Mouse (Mus musculus): ENCODE data around the gene Cadps2. TPM values are rescaled to one million over a fixed set of nuclear protein-coding genes. Genes with fewer than 3 reads are reported as not detected.

Cadps2 gene
- total and polyA plus RNA-seq, 3 experiments, result not detected

DNA sequence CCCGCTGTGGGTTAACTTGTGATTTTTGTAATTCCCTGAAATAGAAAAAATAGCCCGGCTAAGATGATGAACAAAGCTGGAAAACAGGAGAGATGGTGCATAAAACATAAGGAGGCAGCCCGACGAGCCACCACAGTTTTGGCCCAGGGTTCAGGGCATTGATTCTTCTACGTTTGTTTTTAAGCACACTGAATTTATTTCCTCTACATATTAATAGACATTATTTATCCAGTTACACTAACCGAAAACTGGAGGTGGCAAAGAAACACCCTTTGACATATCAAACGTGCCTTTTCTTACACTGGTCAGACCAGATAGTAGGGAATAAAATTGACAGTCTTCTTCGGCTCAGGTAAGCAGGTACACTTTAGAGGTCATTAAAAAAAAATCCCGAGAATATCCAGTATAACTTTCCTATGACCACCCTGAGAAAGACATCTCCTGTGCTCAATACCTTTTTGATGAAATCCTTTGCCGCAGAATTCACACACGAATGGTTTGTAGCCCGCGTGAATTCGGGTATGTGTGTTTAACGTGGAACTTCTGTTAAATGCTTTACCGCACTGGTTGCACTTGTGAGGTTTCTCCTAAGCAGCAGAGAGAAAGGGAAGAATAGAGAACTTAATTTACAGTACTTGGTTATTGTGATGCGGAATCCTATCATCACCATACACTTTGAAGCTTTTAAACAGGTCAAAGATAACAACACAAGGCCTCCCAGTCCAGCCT, 593.0 kb downstream of the Cadps2 start (continued):
- no peak for TF ChIP-seq JUN (IDR thresholded peaks at IDR 0.05; ENCODE audit: insufficient read depth, low read depth, low read length)

DNA sequence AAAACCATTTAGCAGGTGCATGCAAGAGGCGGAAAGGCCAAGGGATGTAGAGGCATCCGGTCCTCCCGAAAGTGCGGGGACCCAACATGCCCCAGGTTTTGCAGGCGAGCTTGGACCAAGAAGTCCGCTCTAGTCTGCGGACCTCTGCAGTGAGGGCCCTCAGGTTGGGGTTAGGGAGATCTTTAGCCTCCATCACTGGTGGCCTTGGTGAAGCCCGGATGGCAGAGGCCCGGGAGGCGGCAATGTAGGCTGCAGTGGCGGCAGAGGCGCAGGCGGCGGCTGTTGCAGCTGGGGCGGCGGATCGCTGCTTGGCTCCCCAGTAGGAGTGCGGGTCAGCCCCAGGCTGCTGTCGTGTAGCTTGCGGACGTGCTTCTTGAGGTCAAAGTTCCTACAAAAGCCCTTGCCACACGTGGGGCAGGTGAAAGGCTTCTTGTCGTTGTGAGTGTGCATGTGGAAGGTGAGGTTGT, 593.6 kb downstream of the Cadps2 start:
- dilution Hi-C loops (cut with MboI; ENCODE audit: extremely low pct_ligation_motif_present, extremely low pct_unique_long_range_greater_than_20kb, low sequenced_read_pairs) (no loop called here), in situ Hi-C loops (cut with MboI; ENCODE audit: low pct_ligation_motif_present, low pct_unique_long_range_greater_than_20kb, low sequenced_read_pairs) (no loop called here)
- no peak for DNase-seq (ENCODE audit: extremely low read depth)
- Histone ChIP-seq H3K4me1 (ENCODE audit: control insufficient read depth in 1 of 2, insufficient read depth in 2 of 2) (no peaks in the 10 kb centered on the region), H3K4me2 (ENCODE audit: insufficient read depth, low read depth, poor library complexity, severe bottlenecking) (no peak overlapping the region), H3K9me3 (replicated peaks; ENCODE audit: low read length) (peaks cover 36% of the 10 kb centered on the region), H3K79me2 (replicated peaks; ENCODE audit: control insufficient read depth, extremely low read depth, insufficient read depth, poor library complexity, severe bottlenecking) (no peaks in the 10 kb centered on the region), H3K4me3 (replicated peaks in 1 of 3; ENCODE audit: low read depth in 2 of 3, low read length in 2 of 3, poor library complexity in 1 of 3) (no peak overlapping the region), H3K36me3 (replicated peaks in 1 of 2; ENCODE audit: control insufficient read depth in 1 of 2, insufficient read depth in 1 of 2, low read length in 1 of 2) (no peaks in the 10 kb centered on the region), H3K9ac (ENCODE audit: insufficient read depth, low read depth) (no peak overlapping the region), H3K27ac (ENCODE audit: insufficient read depth, low read depth) (no peak overlapping the region), H3K27me3 (replicated peaks) (no peaks in the 10 kb centered on the region)
- TF ChIP-seq RAD21 (IDR thresholded peaks at IDR 0.05; ENCODE audit: low read depth, low read length) (no peak), TBP (conservative IDR thresholded peaks at IDR 0.05; ENCODE audit: low read depth, low read length) (no peak), USF1 (IDR thresholded peaks at IDR 0.05; ENCODE audit: low read depth, low read length) (no peak), USF2 (conservative IDR thresholded peaks at IDR 0.05; ENCODE audit: low read depth, low read length) (no peak), ZC3H11A (IDR thresholded peaks at IDR 0.05; ENCODE audit: low read depth, low read length) (no peak), KAT2A (IDR thresholded peaks at IDR 0.05; ENCODE audit: insufficient replicate concordance, low read length) (no peak), GABPA (IDR thresholded peaks at IDR 0.05; ENCODE audit: insufficient replicate concordance, low read depth, low read length) (no peak), POLR2A (IDR thresholded peaks at IDR 0.05; ENCODE audit: low read depth, low read length) (no peak), HCFC1 (IDR thresholded peaks at IDR 0.05; ENCODE audit: low read depth, low read length) (no peak), E2F4 (IDR thresholded peaks at IDR 0.05; ENCODE audit: insufficient replicate concordance, low read depth, low read length) (no peak), IRF4 (IDR thresholded peaks at IDR 0.05; ENCODE audit: low read depth, low read length) (no peak), ETS1 (conservative IDR thresholded peaks at IDR 0.05; ENCODE audit: low read depth, low read length) (no peak), BHLHE40 (IDR thresholded peaks at IDR 0.05; ENCODE audit: low read depth, low read length) (no peak), PAX5 (IDR thresholded peaks at IDR 0.05; ENCODE audit: low read length) (no peak), CTCF (conservative IDR thresholded peaks at IDR 0.05 in 1 of 2, IDR thresholded peaks at IDR 0.05 in 1 of 2; ENCODE audit: low read depth in 2 of 2, low read length in 2 of 2) (no peak), ZMIZ1 (IDR thresholded peaks at IDR 0.05; ENCODE audit: low read depth, low read length) (no peak), MXI1 (IDR thresholded peaks at IDR 0.05; ENCODE audit: low read depth, low read length) (no peak), MAX (IDR thresholded peaks at IDR 0.05; ENCODE audit: low read length) (no peak)

Data from CH12.LX (cell line).